Mouse (Mus musculus) liver, embryonic 14.5 days (tissue): ENCODE measurements around the gene P2ry6.

Source experiments
- CTCF ChIP-seq: IDR thresholded peaks from 2 replicates; pipeline ENCODE4 v1.5.1; 2016; ENCODE audit warnings: antibody characterized with exemption, low read depth, control low read depth
- EP300 ChIP-seq: IDR thresholded peaks from 2 replicates; pipeline ENCODE4 v1.6.1; 2016; ENCODE audit warnings: antibody characterized with exemption, low read depth

DNA sequence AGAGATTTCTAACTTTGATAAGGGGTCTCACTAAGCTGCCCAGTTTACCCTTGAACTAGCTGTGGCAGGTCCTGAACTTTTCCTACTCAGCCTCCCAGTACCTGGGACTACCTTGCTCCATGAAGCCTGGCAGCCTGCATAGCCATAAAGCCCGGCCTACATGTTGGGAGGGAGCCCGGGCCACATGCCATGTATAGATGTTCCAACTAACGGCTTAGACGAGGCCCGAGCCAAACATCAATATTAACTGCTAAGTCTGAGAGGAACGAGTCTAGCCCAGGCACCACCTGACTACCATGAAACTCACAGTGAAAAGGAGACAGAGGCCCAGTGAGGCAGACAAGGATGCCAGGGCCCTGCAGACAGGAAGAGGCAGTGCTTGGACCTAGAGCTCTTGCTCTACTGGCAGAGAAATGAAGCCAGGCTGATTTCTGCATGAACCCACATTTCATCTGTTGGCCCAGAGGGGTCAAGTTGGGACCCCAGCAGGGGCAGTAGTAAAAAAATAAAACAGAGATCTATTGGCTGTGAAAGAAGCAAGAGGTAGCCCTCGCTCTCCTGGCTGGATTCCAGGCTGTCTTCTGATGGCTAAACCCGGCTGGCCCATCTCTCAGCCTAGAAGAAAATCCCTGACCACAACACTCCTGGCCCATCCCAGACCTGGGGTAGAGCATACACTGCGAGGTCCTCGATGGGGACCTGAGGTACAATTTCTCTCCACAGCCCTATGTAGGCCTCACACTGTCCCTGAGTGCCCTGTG lies 68.2 kb downstream of the P2ry6 start:
- TF ChIP-seq CTCF (no peak), EP300 (no peak)
